Mouse (Mus musculus) liver, embryonic 11.5 days (tissue): ENCODE results near the gene Haao. TPM values are rescaled to one million over a fixed set of nuclear protein-coding genes. Genes with fewer than 3 reads are reported as not detected.

Experiments
- ATAC-seq: fragments of 200-750 bp; cut with Nextera tagmentation; replicated peaks from 2 replicates; pipeline ENCODE4 v1.8.0; 2017; ENCODE audit warnings: moderate number of reproducible peaks, mild to moderate bottlenecking, moderate TSS enrichment, moderate library complexity; ENCODE audit not compliant: low FRiP score
- DNase-seq: peaks from one replicate; pipeline ENCODE4 v3.0.0-alpha.2; 2017; ENCODE audit warnings: low spot score
- H3K27ac ChIP-seq: fragments of 300-500 bp; sonication (generic); 2 replicates; pipeline ENCODE4 v1.5.1; 2014; ENCODE audit warnings: mild to moderate bottlenecking, low read depth, low read length, control low read depth
- H3K27me3 ChIP-seq: fragments of 300-500 bp; sonication (generic); replicated peaks from 2 replicates; pipeline ENCODE4 v1.6.1; 2014; ENCODE audit warnings: low read length, mixed read lengths; ENCODE audit not compliant: control insufficient read depth, insufficient read depth
- H3K36me3 ChIP-seq: fragments of 300-500 bp; sonication (generic); 2 replicates; pipeline ENCODE4 v1.6.1; 2014; ENCODE audit warnings: mild to moderate bottlenecking, low read length, moderate library complexity, mixed read lengths; ENCODE audit not compliant: control insufficient read depth, insufficient read depth
- H3K4me1 ChIP-seq: fragments of 300-500 bp; sonication (generic); replicated peaks from 2 replicates; pipeline ENCODE4 v1.6.1; 2014; ENCODE audit warnings: low read length, mixed read lengths; ENCODE audit not compliant: control insufficient read depth, insufficient read depth
- H3K4me2 ChIP-seq: fragments of 300-500 bp; sonication (generic); 2 replicates; pipeline ENCODE4 v1.6.1; 2014; ENCODE audit warnings: mild to moderate bottlenecking, control low read depth, moderate library complexity
- H3K4me3 ChIP-seq: fragments of 300-500 bp; sonication (generic); 2 replicates; pipeline ENCODE4 v1.5.1; 2014; ENCODE audit warnings: low read depth, low read length, control low read depth
- H3K9ac ChIP-seq: fragments of 300-500 bp; sonication (generic); 2 replicates; pipeline ENCODE4 v1.6.1; 2014; ENCODE audit warnings: low read depth, low read length, control low read depth
- H3K9me3 ChIP-seq: fragments of 300-500 bp; sonication (generic); 2 replicates; pipeline ENCODE4 v1.6.1; 2016; ENCODE audit warnings: low read length, inconsistent platforms, mixed read lengths; ENCODE audit not compliant: control insufficient read depth
- WGBS: fragments of 180-500 bp; shearing (Covaris S2); extraction: QIAGEN DNeasy Blood & Tissue Kit; methylation state at CpG from one replicate; pipeline ENCODE4 v1.1.7; 2014; 5-methylcytosine and 5-hydroxymethylcytosine counted together
- polyA plus RNA-seq: library from polyadenylated mRNA; unstranded; fragments of >200 nt; fragmentation: Nextera tagmentation; extraction: Ambion mirVana; gene quantifications from 2 replicates; pipeline ENCODE4 v1.2.1, GENCODE M21; 2014

Haao gene
- polyA plus RNA-seq, 1 experiment from 2014 or later = 4.3 TPM

DNA sequence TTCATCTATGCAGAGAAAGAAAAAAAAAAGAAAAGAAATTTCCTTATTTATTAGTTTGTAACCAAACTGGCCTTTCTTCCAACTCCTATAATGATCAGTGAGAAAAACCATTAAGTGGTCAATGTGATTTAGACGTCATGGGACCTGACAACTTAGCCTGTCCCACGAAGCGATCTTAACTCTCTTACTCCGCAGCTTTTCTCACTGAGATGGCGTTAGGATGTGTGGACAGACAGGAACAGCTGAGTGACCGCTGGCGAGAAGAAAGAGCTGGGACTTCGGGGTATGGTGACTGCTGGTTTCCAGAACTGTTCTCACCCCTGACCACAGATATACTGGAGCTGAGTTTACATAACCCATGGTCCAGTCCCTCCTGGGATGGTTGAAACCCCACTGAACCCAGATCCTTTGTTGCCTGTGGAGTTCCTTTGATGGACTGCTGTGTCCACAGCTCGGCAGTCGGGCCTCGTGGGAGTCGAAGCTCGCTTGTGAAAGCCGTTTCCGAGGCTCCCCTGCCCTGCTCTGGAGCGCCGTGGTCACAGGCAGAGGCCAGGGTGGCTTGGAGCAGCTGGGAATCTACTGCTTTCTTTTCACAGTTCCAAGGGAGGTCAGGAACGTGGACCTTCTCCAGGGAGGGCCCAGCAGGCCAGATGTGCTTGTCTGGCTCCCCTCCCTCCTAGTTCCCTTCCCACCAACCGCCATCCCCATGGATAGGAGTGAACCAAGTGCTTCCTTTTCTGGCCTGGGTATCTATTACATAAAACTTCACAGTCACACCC lies 25.8 kb upstream of the Haao start:
- Histone ChIP-seq H3K4me2 (no peak overlapping the region), H3K36me3 (no peaks in the 10 kb centered on the region), H3K27me3 (no peaks in the 10 kb centered on the region), H3K4me1 (no peaks in the 10 kb centered on the region), H3K4me3 (no peak overlapping the region), H3K27ac (no peak overlapping the region), H3K9me3 (no peaks in the 10 kb centered on the region), H3K9ac (no peak overlapping the region)
- 77% methylated on average over 19 of the region's 19 CpGs for WGBS
- ATAC-seq = no peak
- no peak for DNase-seq

DNA sequence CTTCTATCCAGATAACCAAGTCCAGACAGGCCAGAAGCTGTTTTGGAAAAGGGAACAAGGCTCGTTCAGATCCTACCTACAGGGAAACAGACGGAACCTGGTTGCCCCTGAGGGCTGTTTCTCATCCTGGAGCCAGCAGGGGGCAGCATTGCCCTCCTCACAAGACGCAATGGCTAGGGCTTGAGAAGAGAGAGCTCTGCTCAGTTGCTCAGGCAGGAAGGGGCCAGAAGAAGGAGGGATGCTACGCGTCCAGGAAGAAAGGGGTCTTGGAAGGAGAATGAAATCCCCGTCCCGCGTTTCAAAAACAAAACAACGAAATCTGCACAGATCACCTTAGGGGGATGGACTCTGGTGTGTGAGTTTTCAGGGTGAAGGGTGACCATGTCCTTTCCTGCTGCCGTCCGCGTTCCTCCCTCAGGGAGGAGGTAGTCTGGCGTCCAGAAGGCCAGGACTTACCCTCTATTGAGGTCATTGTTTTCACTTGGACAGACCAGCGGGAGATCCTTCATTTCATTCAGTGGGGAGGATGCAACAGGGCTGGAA lies 25.1 kb upstream of the Haao start:
- no peaks in the 10 kb centered on the region for H3K27me3 ChIP-seq
- DNase-seq (peak; percentile 86), ATAC-seq (peak; percentile 60; the same call in 1 of the 2 replicates)
- WGBS = 30% methylated on average over 14 of the region's 14 CpGs
- no peak overlapping the region for H3K4me3 ChIP-seq
- H3K4me2 ChIP-seq = no peak overlapping the region
- no peak overlapping the region for H3K27ac ChIP-seq
- H3K9me3 ChIP-seq = no peaks in the 10 kb centered on the region
- no peaks in the 10 kb centered on the region for H3K36me3 ChIP-seq
- H3K9ac ChIP-seq = no peak overlapping the region
- H3K4me1 ChIP-seq = no peaks in the 10 kb centered on the region

- Histone ChIP-seq H3K4me2 (no peak overlapping the region), H3K36me3 (no peaks in the 10 kb centered on the region), H3K9me3 (no peaks in the 10 kb centered on the region), H3K4me3 (no peak overlapping the region), H3K27ac (no peak overlapping the region), H3K27me3 (no peaks in the 10 kb centered on the region), H3K9ac (no peak overlapping the region), H3K4me1 (no peaks in the 10 kb centered on the region)
- ATAC-seq = no peak
- 79% methylated on average over 5 of the region's 5 CpGs for WGBS
- DNase-seq = no peak
Measured at GRCm38 (mm10) chr17:83871354-83871753, 23.6 kb upstream of the Haao start.

GRCm38 (mm10) chr17:83870385-83870784 lies 22.6 kb upstream of the Haao start:
- no peak for ATAC-seq

DNA sequence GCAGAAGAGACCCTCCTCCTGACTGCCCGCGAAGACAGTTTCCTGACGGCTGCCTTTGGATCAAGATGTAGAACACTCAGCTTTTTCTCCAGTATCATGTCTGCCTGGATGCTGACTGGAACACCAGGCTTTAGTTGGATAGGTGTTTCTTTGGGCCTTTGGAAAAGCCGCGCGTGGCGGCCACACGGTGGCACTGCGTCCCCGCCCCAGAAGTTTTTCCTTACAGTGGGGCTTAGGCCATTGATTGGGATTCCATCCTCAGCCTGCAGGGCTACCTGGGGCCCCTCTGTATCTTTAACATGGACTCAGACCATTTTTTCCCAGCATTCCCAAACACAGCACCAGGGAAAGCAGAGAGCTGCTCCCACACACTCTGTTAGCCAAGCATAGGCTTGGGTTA lies 18.8 kb upstream of the Haao start:
- ATAC-seq = no peak
- WGBS = 23% methylated on average over 10 of the region's 10 CpGs
- Histone ChIP-seq H3K27me3 (no peaks in the 10 kb centered on the region), H3K4me3 (no peak overlapping the region), H3K27ac (no peak overlapping the region), H3K9ac (no peak overlapping the region), H3K9me3 (no peaks in the 10 kb centered on the region), H3K36me3 (no peaks in the 10 kb centered on the region), H3K4me1 (0 out of 2 replicates have a peak, but pooled peaks cover 4% of the 10 kb centered on the region), H3K4me2 (no peak overlapping the region)
- no peak for DNase-seq

More at GRCm38 (mm10) chr17:83870385-83870784, 22.6 kb upstream of the Haao start:
- H3K36me3 ChIP-seq = no peaks in the 10 kb centered on the region
- 78% methylated on average over 4 of the region's 4 CpGs for WGBS
- no peak overlapping the region for H3K27ac ChIP-seq
- H3K4me2 ChIP-seq = no peak overlapping the region
- H3K9me3 ChIP-seq = no peaks in the 10 kb centered on the region
- no peak overlapping the region for H3K4me3 ChIP-seq
- H3K4me1 ChIP-seq = no peaks in the 10 kb centered on the region
- no peak for DNase-seq
- no peak overlapping the region for H3K9ac ChIP-seq
- no peaks in the 10 kb centered on the region for H3K27me3 ChIP-seq

GRCm38 (mm10) chr17:83865366-83865765 lies 17.6 kb upstream of the Haao start:
- no peaks in the 10 kb centered on the region for H3K27me3 ChIP-seq
- no peaks in the 10 kb centered on the region for H3K9me3 ChIP-seq
- DNase-seq = no peak
- H3K4me2 ChIP-seq = no peak overlapping the region
- no peak overlapping the region for H3K9ac ChIP-seq
- H3K27ac ChIP-seq = no peak overlapping the region
- ATAC-seq = no peak
- WGBS = 75% methylated on average over 7 of the region's 7 CpGs
- no peaks in the 10 kb centered on the region for H3K36me3 ChIP-seq
- peaks cover 4% of the 10 kb centered on the region; the same call in 1 of the 2 replicates for H3K4me1 ChIP-seq
- no peak overlapping the region for H3K4me3 ChIP-seq

DNA sequence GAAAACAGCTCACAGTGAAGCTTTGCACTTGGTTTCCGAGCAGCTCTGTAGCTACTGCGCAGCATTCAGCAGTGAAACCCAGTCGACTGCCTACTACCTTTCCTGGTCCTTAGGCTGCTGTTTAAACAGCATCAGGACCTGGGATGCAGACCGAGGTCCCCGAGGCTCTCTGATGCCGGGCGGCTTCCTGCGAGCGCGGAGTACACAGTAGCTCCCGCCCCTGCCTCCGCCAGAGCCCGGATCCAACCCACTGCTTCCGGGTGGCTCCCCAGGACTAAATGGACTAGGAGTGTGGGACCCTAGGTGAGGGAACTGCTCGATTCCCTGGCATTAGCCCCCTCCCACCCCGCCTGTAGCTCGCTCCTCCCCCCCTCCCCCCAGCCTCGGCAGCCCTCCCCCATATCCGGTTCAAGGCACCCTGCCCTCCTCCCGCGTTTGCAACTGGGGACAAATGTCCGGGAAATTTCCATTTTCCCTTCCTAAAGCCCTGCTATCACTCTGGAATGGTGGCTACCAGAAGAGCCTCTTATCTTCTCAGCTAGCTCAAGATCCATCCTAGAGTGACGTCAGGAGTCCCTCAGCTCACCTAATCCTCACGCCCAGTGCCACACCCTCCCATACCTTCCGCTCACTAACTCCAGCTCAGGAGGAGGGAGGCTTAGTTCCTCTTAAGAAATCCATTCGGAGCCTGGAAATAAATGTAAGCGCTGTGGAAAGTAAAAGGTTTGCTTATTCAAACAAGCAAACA lies 14.5 kb upstream of the Haao start:
- Histone ChIP-seq H3K4me3 (peak overlapping the region; percentile 80), H3K36me3 (no peaks in the 10 kb centered on the region), H3K9ac (peak overlapping the region; percentile 86), H3K4me2 (peak overlapping the region; percentile 86), H3K9me3 (no peaks in the 10 kb centered on the region), H3K27ac (peak overlapping the region; percentile 84; the same call in 1 of the 2 replicates), H3K4me1 (peaks cover 12% of the 10 kb centered on the region), H3K27me3 (no peaks in the 10 kb centered on the region)
- DNase-seq (no peak), ATAC-seq (peak; percentile 56)
- under 1% methylated on average over 27 of the region's 27 CpGs for WGBS

DNA sequence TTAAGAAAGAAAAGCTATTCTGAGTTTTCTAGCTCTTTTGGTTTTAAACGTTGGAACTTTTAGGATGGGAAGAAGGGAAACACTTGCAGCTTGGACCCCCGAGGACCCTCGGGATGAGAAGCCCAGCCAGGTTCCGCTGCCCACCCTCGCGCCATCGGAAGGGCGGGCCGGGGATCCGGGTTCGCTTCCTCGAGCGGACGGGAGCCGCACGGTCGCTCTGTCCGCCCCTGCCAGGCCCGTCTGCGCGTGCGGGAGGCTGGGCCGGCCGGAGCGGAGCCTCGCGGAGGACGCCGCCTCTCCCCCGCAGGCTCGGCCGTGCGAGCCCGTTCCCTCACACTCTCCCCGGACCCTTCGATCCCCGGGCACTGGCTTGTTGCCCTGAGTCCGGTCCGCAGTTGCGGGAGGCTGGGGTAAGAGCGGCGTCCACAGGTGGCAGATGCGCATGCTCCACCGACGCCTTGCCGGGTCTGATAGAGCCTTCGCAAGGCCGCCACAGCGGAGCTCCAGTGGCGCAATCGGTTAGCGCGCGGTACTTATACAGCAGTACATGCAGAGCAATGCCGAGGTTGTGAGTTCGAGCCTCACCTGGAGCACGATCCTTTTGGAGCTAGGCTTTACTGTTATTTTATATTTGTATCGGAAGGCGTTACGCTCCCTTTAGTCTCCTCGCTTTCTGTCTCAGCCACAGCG lies 13.8 kb upstream of the Haao start:
- Histone ChIP-seq H3K9ac (peak overlapping the region; percentile 86), H3K9me3 (no peaks in the 10 kb centered on the region), H3K4me1 (peaks cover 12% of the 10 kb centered on the region), H3K36me3 (no peaks in the 10 kb centered on the region), H3K4me3 (peak overlapping the region; percentile 80), H3K27ac (peak overlapping the region; percentile 84), H3K27me3 (no peaks in the 10 kb centered on the region), H3K4me2 (peak overlapping the region; percentile 86)
- peak; percentile 88 for ATAC-seq
- peak; percentile 100 for DNase-seq
- under 1% methylated on average over 62 of the region's 62 CpGs for WGBS
